Mouse (Mus musculus): Measurements from ENCODE around the gene Pitpnc1. TPM values are rescaled to one million over a fixed set of nuclear protein-coding genes. Genes with fewer than 3 reads are reported as not detected.

Gene Pitpnc1
- total and polyA plus RNA-seq, 3 experiments, result 2.4 to 5.4 (median 3.6) TPM

DNA sequence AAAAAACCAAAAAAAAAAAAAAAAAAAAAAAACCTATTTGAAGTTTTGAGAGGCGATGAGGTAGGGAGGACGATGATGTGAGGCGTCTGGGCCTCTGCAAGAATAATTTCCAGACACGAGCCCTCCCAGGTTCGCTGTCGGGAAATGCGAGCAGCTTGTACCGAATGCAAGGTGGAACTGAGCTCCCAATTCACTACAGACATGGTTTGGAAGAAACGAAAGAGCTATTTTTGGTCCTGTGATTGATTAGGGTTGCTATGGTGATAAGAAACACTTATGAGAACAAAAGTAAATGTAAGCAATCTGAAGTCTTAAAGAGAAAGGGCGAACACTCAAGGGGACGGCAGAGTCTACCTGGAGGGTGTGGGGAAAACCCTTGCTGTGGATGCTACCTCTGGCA lies 164.3 kb downstream of the Pitpnc1 start:
- Histone ChIP-seq H3K36me3 (replicated peaks in 1 of 2; ENCODE audit: control insufficient read depth in 1 of 2, insufficient read depth in 1 of 2, low read length in 1 of 2) (no peaks in the 10 kb centered on the region), H3K4me2 (ENCODE audit: insufficient read depth, low read depth, poor library complexity, severe bottlenecking) (no peak overlapping the region)

DNA sequence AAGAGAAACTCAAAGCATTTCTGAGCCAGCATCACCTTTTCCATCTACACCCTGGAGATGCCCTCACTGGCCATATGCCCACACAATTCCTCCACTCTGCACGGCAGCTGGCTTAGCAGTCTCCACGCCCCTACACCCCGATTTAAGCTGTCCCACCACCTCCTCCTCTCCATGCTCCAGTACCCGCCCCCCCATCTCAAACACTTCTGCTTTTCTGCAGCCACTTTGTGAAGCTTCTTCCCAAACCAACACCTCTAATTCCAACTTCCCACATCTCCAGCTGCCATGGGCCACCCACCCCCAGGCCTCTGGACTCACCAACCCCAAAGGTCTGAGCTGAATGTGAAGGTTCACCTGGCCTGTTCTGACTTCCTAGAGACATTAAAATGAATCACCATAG lies 168.4 kb downstream of the Pitpnc1 start:
- H3K9me3 ChIP-seq (replicated peaks; ENCODE audit: low read length), result peaks cover 7% of the 10 kb centered on the region
- no peak overlapping the region for H3K27ac ChIP-seq (ENCODE audit: insufficient read depth, low read depth)
- DNase-seq (ENCODE audit: extremely low read depth), result no peak
- dilution Hi-C loops (cut with MboI; ENCODE audit: extremely low pct_ligation_motif_present, extremely low pct_unique_long_range_greater_than_20kb, low sequenced_read_pairs), result no loop called here
- no peaks in the 10 kb centered on the region for H3K79me2 ChIP-seq (replicated peaks; ENCODE audit: control insufficient read depth, extremely low read depth, insufficient read depth, poor library complexity, severe bottlenecking)
- H3K9ac ChIP-seq (ENCODE audit: insufficient read depth, low read depth), result no peak overlapping the region
- H3K27me3 ChIP-seq (replicated peaks), result no peaks in the 10 kb centered on the region
- in situ Hi-C loops (cut with MboI; ENCODE audit: low pct_ligation_motif_present, low pct_unique_long_range_greater_than_20kb, low sequenced_read_pairs), result no loop called here
- no peak for TF ChIP-seq PAX5 (IDR thresholded peaks at IDR 0.05; ENCODE audit: low read length)
- no peaks in the 10 kb centered on the region for H3K36me3 ChIP-seq (replicated peaks in 1 of 2; ENCODE audit: control insufficient read depth in 1 of 2, insufficient read depth in 1 of 2, low read length in 1 of 2)
- H3K4me2 ChIP-seq (ENCODE audit: insufficient read depth, low read depth, poor library complexity, severe bottlenecking), result no peak overlapping the region
- H3K4me3 ChIP-seq (replicated peaks in 1 of 3; ENCODE audit: low read depth in 2 of 3, low read length in 2 of 3, poor library complexity in 1 of 3), result no peak overlapping the region
- H3K4me1 ChIP-seq (ENCODE audit: control insufficient read depth in 1 of 2, insufficient read depth in 2 of 2), result peaks cover 5 to 28% of the 10 kb centered on the region in 2 experiments

More for the DNA sequence above, 164.3 kb downstream of the Pitpnc1 start:
- Histone ChIP-seq H3K9ac (ENCODE audit: insufficient read depth, low read depth) (no peak overlapping the region), H3K9me3 (replicated peaks; ENCODE audit: low read length) (no peaks in the 10 kb centered on the region), H3K4me1 (ENCODE audit: control insufficient read depth in 1 of 2, insufficient read depth in 2 of 2) (peaks cover 0 to 6% of the 10 kb centered on the region in 2 experiments; a peak in 1 of 4 replicates), H3K27ac (ENCODE audit: insufficient read depth, low read depth) (no peak overlapping the region), H3K4me3 (replicated peaks in 1 of 3; ENCODE audit: low read depth in 2 of 3, low read length in 2 of 3, poor library complexity in 1 of 3) (no peak overlapping the region), H3K79me2 (replicated peaks; ENCODE audit: control insufficient read depth, extremely low read depth, insufficient read depth, poor library complexity, severe bottlenecking) (no peaks in the 10 kb centered on the region), H3K27me3 (replicated peaks) (no peaks in the 10 kb centered on the region)
- dilution Hi-C loops (cut with MboI; ENCODE audit: extremely low pct_ligation_motif_present, extremely low pct_unique_long_range_greater_than_20kb, low sequenced_read_pairs) (no loop called here), in situ Hi-C loops (cut with MboI; ENCODE audit: low pct_ligation_motif_present, low pct_unique_long_range_greater_than_20kb, low sequenced_read_pairs) (no loop called here)
- no peak for DNase-seq (ENCODE audit: extremely low read depth)
- TF ChIP-seq UBTF (IDR thresholded peaks at IDR 0.05; ENCODE audit: low read depth, low read length) (no peak), TCF12 (IDR thresholded peaks at IDR 0.05; ENCODE audit: low read depth, low read length) (no peak), POLR2A (IDR thresholded peaks at IDR 0.05; ENCODE audit: low read depth, low read length) (no peak), RAD21 (IDR thresholded peaks at IDR 0.05; ENCODE audit: low read depth, low read length) (no peak)

DNA sequence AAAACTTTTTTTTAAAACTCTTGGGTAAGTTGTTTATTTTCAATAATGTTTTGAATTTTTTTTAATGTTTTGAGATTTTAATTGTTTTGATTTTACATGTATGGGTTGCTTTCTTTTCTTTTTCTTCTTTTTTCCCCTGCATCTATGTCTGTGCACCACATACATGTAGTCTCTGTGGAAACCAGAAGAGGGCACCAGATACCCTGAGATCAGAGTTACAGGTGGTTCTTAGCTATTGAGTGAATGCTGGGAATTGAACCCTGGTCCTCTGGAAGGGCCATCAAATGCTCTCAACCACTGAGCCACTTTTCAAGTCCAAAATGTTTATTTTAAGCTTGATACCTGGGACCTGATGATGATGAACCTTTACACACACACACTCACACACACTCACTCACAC lies 170.3 kb downstream of the Pitpnc1 start:
- in situ Hi-C loops (cut with MboI; ENCODE audit: low pct_ligation_motif_present, low pct_unique_long_range_greater_than_20kb, low sequenced_read_pairs), result no loop called here
- dilution Hi-C loops (cut with MboI; ENCODE audit: extremely low pct_ligation_motif_present, extremely low pct_unique_long_range_greater_than_20kb, low sequenced_read_pairs), result no loop called here
- H3K4me3 ChIP-seq (replicated peaks in 1 of 3; ENCODE audit: low read depth in 2 of 3, low read length in 2 of 3, poor library complexity in 1 of 3), result no peak overlapping the region
- DNase-seq (ENCODE audit: extremely low read depth), result no peak
- TF ChIP-seq RAD21 (IDR thresholded peaks at IDR 0.05; ENCODE audit: low read depth, low read length), result peak; percentile 22
- TF ChIP-seq USF1 (IDR thresholded peaks at IDR 0.05; ENCODE audit: low read depth, low read length), result no peak
- TF ChIP-seq CTCF (conservative IDR thresholded peaks at IDR 0.05 in 1 of 2, IDR thresholded peaks at IDR 0.05 in 1 of 2; ENCODE audit: low read depth in 2 of 2, low read length in 2 of 2), result peak in 1 of 2 experiments; percentile 41; a peak in 2 of 4 replicates
- H3K79me2 ChIP-seq (replicated peaks; ENCODE audit: control insufficient read depth, extremely low read depth, insufficient read depth, poor library complexity, severe bottlenecking), result no peaks in the 10 kb centered on the region
- H3K9ac ChIP-seq (ENCODE audit: insufficient read depth, low read depth), result no peak overlapping the region
- no peak overlapping the region for H3K4me2 ChIP-seq (ENCODE audit: insufficient read depth, low read depth, poor library complexity, severe bottlenecking)
- no peaks in the 10 kb centered on the region for H3K36me3 ChIP-seq (replicated peaks in 1 of 2; ENCODE audit: control insufficient read depth in 1 of 2, insufficient read depth in 1 of 2, low read length in 1 of 2)
- H3K4me1 ChIP-seq (ENCODE audit: control insufficient read depth in 1 of 2, insufficient read depth in 2 of 2), result peaks cover 8 to 42% of the 10 kb centered on the region in 2 experiments
- H3K9me3 ChIP-seq (replicated peaks; ENCODE audit: low read length), result peaks cover 7% of the 10 kb centered on the region
- no peak overlapping the region for H3K27ac ChIP-seq (ENCODE audit: insufficient read depth, low read depth)
- no peaks in the 10 kb centered on the region for H3K27me3 ChIP-seq (replicated peaks)
